Mouse (Mus musculus): ENCODE results near the gene Vmn2r81. TPM values are rescaled to one million over a fixed set of nuclear protein-coding genes. Genes with fewer than 3 reads are reported as not detected.
"Not testable (repeated sequence)": the region's sequence is repeated elsewhere in the genome, so short reads cannot be mapped to it uniquely, and the experiment has no call there.

Vmn2r81 gene
- not detected for total RNA-seq (2021)
- long read RNA-seq, experiment 1: 0 reads
- long read RNA-seq, experiment 2: 0 reads

DNA sequence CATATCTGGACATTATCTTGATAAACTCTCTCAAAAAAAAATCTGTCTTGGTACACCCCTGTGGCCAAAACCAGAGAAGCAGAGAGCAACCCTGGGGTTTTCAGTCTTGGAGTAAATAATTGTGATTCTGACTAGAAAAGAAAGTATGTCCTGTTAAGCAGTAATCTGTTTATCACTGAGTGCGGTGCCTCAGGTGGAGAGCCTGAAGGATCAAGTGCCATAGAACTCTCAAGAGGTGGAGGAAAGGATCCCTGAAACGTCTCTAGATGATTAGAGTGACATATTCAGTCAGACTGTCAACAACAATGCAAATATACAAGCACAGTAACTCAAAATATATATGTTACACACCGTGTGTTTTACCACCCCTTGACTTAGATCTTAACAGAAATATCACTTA is at the start of gene Vmn2r81:
Gene Vmn2r81 (plus strand): TSS at position 301 of the 400 bp plus-strand sequence.
- intact Hi-C loops (cut with DNase I); DNase-seq: not testable (repeated sequence)

DNA sequence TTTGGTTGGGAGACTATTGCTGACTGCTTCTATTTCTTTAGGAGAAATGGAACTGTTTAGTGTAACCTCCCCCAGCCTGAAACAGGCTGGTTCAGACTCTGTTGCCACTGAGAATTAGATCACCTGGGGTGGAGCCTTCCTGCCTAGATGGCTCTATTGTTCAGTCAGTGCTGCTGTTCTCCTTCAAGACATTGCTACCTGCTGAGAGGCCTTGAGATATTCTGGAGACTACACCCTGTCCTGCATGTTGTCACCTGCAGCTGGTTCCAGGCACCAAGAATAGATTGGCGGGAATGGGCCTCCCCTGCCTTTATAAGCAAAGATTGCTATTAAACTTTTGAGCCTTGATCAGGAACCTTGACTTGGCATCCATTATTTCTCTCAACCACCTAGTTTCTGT is 47.5 kb upstream of the Vmn2r81 start:
- DNase-seq; intact Hi-C loops (cut with DNase I): not testable (repeated sequence)

DNA sequence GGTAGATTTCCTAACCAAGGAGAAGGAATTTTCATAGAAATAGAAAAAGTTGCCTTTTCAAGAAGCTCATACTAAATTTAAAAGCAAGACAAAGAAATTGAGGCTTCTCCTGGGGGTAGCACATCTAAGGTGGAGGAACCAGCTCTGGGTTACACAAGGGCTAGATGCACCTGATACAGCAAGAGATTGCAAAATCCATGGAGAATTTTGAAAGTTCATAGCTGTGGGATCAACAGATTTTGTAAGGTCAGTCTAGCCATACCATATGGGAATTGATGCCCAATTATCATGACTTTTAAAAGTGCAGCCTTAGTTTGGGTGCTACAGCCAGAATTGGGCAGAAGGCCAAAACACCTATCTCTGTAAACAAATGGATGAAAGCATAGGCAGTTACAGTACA is 27.1 kb upstream of the Vmn2r81 start:
- no peak for DNase-seq
- intact Hi-C loops (cut with DNase I): no loop called here

DNA sequence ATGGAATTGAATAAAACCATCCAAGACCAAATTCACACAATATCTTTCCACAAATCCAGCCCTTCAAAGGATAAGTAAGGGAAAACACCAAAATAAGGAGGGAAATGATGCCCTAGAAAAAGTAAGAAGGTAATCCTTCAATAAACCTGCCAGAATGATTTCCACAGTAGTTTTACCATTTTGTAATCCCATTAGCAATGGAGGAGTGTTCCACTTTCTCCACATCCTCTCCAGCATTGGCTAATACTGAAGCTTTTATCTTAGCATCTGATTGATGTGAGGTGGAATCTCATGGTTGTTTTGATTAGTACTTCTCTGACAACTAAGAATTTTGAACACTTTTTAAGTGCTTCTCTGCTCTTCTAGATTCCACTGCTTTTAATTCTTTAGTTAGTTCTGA is 25.9 kb upstream of the Vmn2r81 start:
- intact Hi-C loops (cut with DNase I): no loop called here

DNA sequence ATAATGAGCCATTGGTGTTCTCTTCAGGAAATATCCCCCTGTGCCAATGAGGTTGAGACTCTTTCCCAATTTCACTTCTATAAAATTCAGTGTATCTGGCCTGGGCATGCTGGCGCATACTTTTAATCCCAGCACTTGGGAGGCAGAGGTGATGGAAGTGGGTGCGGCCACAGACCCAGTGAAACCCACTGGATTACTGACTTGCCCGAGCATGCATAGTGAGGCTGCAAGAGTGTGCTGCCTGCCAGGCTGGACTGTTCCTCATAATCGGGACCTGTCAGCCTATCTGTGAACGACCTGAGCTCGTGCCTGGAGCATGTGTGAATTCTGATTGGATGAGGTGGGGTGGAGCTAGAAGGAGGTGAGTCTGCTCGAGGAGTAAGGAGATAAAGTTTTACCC is 25.3 kb upstream of the Vmn2r81 start:
- intact Hi-C loops (cut with DNase I): no loop called here

More for the DNA sequence above, 25.9 kb upstream of the Vmn2r81 start:
- no peak for DNase-seq

DNA sequence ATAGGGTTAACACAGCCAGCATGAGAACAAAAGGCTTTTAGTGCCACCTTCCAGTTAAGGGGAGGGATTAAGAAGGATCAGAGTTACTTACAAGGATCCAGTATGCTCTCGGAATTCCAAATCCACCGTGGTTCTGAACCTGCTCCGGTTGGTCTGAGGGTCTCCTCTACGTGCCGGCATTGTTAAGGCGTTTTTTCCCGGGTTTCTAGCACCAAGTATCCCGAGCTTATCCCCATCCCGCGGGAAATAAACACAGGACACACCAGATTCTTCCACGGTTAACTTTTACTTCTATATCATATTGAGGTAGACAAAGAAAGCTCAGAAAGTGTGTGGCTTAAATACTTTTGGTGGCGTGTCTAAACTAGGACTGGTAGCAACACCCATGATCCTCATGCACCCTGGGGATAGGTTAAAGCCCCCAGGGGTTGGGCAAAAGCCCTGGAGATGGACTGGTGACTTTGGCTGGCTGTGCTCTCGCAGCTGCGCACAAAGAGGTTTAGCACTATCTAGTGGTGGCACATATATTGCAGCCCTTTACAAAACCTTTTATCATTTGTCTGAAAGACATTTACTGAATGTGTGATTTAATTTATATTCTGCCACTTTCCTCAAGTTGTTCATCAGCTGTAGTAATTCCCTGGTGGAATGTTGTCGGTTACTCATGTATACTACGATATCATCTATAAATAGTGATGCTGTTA is 74.7 kb downstream of the Vmn2r81 start:
- intact Hi-C loops (cut with DNase I); DNase-seq: not testable (repeated sequence)

More for the DNA sequence above, 25.3 kb upstream of the Vmn2r81 start:
- no peak for DNase-seq

DNA sequence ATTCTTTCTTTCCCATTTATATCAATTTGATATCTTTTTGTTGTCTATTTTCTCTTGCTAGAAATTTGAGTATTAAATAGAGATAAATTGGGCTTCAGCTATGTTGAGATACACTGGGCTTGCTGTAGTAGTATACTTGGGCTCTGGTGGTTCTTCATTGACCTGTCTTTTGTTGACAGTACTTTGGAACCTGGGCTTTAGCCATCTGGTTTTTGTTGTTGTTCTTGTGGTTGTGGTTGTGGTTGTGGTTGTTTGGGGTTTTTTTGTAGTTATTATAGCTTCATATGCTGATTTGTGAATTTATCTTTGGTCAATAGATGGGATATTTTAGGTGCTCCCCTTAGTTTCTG is 75.2 kb downstream of the Vmn2r81 start:
- DNase-seq: no peak
- intact Hi-C loops (cut with DNase I): no loop called here

Other genes with a start within 250 kb of the Vmn2r81 start
- gene Olfr1351, start 235.2 kb upstream of the Vmn2r81 start, total RNA-seq (2021): not detected
- gene Olfr57, start 219.0 kb upstream of the Vmn2r81 start, total RNA-seq (2021): not detected
- gene 2610008E11Rik, start 150.1 kb upstream of the Vmn2r81 start, total RNA-seq (2021): 10 to 100 TPM in 1 of 2 experiments, 1 to 10 TPM in 1; 6.9 to 10.2 TPM
- not detected for gene Vmn2r80, start 98.9 kb upstream of the Vmn2r81 start, total RNA-seq (2021)
- gene Vmn2r82, start 108.8 kb downstream of the Vmn2r81 start, total RNA-seq (2021): not detected
- not detected for gene Vmn2r83, start 221.0 kb downstream of the Vmn2r81 start, total RNA-seq (2021)